Mouse (Mus musculus) kidney, embryonic 16.5 days (tissue): ENCODE results near the gene Ttc22. TPM values are rescaled to one million over a fixed set of nuclear protein-coding genes. Genes with fewer than 3 reads are reported as not detected.

Experiments used
- ATAC-seq: fragments of 200-750 bp; cut with Nextera tagmentation; 2 replicates; pipeline ENCODE4 v1.8.0; 2017; ENCODE audit warnings: moderate TSS enrichment; ENCODE audit not compliant: low FRiP score, low TSS enrichment
- H3K27ac ChIP-seq: fragments of 300-500 bp; sonication (generic); 2 replicates; pipeline ENCODE4 v1.5.1; 2014; ENCODE audit warnings: low read length
- H3K27me3 ChIP-seq: fragments of 300-500 bp; sonication (generic); 2 replicates; pipeline ENCODE4 v1.6.1; 2014; ENCODE audit warnings: low read length, control low read depth, mixed read lengths; ENCODE audit not compliant: insufficient read depth
- H3K36me3 ChIP-seq: fragments of 300-500 bp; sonication (generic); 2 replicates; pipeline ENCODE4 v1.6.1; 2014; ENCODE audit warnings: low read length, control low read depth, mixed read lengths; ENCODE audit not compliant: insufficient read depth
- H3K4me1 ChIP-seq: fragments of 300-500 bp; sonication (generic); 2 replicates; pipeline ENCODE4 v1.6.1; 2014; ENCODE audit warnings: low read length, control low read depth, mixed read lengths; ENCODE audit not compliant: insufficient read depth
- H3K4me2 ChIP-seq: fragments of 300-500 bp; sonication (generic); replicated peaks from 2 replicates; pipeline ENCODE4 v1.6.1; 2014; ENCODE audit warnings: low read depth, low read length
- H3K4me3 ChIP-seq: fragments of 300-500 bp; sonication (generic); 2 replicates; pipeline ENCODE4 v1.5.1; 2014; ENCODE audit warnings: mild to moderate bottlenecking, low read length
- H3K9ac ChIP-seq: fragments of 300-500 bp; sonication (generic); replicated peaks from 2 replicates; pipeline ENCODE4 v1.6.1; 2014; ENCODE audit warnings: low read length
- H3K9me3 ChIP-seq: fragments of 300-500 bp; sonication (generic); 2 replicates; pipeline ENCODE4 v1.6.1; 2016; ENCODE audit warnings: low read length, control low read depth
- WGBS: fragments of 180-500 bp; shearing (Covaris S2); extraction: QIAGEN DNeasy Blood & Tissue Kit; methylation state at CpG from one replicate; pipeline ENCODE4 v1.1.7; 2014; 5-methylcytosine and 5-hydroxymethylcytosine counted together
- polyA plus RNA-seq: library from polyadenylated mRNA; unstranded; fragments of >200 nt; fragmentation: Nextera tagmentation; extraction: Ambion mirVana; gene quantifications from 2 replicates; pipeline ENCODE4 v1.2.1, GENCODE M21; 2015

Gene Ttc22
- polyA plus RNA-seq, 1 experiment from 2014 or later: 7.1 TPM

GRCm38 (mm10) chr4:106650833-106651527, 28.7 kb downstream of the Ttc22 start, which contains the start of gene Pars2:
Gene Pars2 (plus strand): TSS chr4:106651069.
- Histone ChIP-seq H3K4me3 (peak within 1 kb of the TSS; percentile 64), H3K36me3 (peaks cover 22% of the 10 kb centered on the region), H3K4me2 (peak within 1 kb of the TSS; percentile 71), H3K27me3 (no peaks in the 10 kb centered on the region), H3K9me3 (no peaks in the 10 kb centered on the region), H3K9ac (peak within 1 kb of the TSS; percentile 82), H3K27ac (peak within 1 kb of the TSS; percentile 73), H3K4me1 (peaks cover 35% of the 10 kb centered on the region)
- ATAC-seq: peak; percentile 92
- 1% methylated on average over 40 of the region's 40 CpGs for WGBS

GRCm38 (mm10) chr4:106652546-106652945, 30.3 kb downstream of the Ttc22 start:
- ATAC-seq: no peak
- Histone ChIP-seq H3K4me2 (no peak overlapping the region), H3K9ac (no peak overlapping the region), H3K9me3 (no peaks in the 10 kb centered on the region), H3K27me3 (no peaks in the 10 kb centered on the region), H3K4me3 (no peak overlapping the region), H3K27ac (no peak overlapping the region), H3K4me1 (peaks cover 24% of the 10 kb centered on the region), H3K36me3 (peaks cover 30% of the 10 kb centered on the region)
- 89% methylated on average over 3 of the region's 3 CpGs for WGBS

GRCm38 (mm10) chr4:106653051-106653450, 30.8 kb downstream of the Ttc22 start:
- Histone ChIP-seq H3K4me1 (peaks cover 24% of the 10 kb centered on the region), H3K4me3 (no peak overlapping the region), H3K4me2 (no peak overlapping the region), H3K27me3 (no peaks in the 10 kb centered on the region), H3K9ac (no peak overlapping the region), H3K27ac (no peak overlapping the region), H3K36me3 (peaks cover 35% of the 10 kb centered on the region), H3K9me3 (no peaks in the 10 kb centered on the region)
- ATAC-seq: no peak
- 90% methylated on average over 15 of the region's 15 CpGs for WGBS

GRCm38 (mm10) chr4:106655681-106656080, 33.4 kb downstream of the Ttc22 start:
- Histone ChIP-seq H3K4me1 (peaks cover 24% of the 10 kb centered on the region), H3K27ac (0 out of 2 replicates have a peak overlapping the region, but pooled peaks have one; percentile 6), H3K36me3 (peaks cover 47% of the 10 kb centered on the region), H3K9ac (no peak overlapping the region), H3K4me2 (no peak overlapping the region), H3K9me3 (no peaks in the 10 kb centered on the region), H3K27me3 (no peaks in the 10 kb centered on the region), H3K4me3 (no peak overlapping the region)
- no peak for ATAC-seq
- 25% methylated on average over 10 of the region's 10 CpGs for WGBS

GRCm38 (mm10) chr4:106663956-106664470, 41.8 kb downstream of the Ttc22 start:
- 86% methylated on average over 5 of the region's 5 CpGs for WGBS
- ATAC-seq: no peak
- no peak overlapping the region for H3K4me3 ChIP-seq
- no peak overlapping the region for H3K9ac ChIP-seq
- H3K36me3 ChIP-seq: peaks cover 79% of the 10 kb centered on the region
- no peak overlapping the region for H3K4me2 ChIP-seq
- peak overlapping the region; percentile 55; the same call in 1 of the 2 replicates for H3K27ac ChIP-seq
- H3K27me3 ChIP-seq: no peaks in the 10 kb centered on the region
- no peaks in the 10 kb centered on the region for H3K9me3 ChIP-seq
- H3K4me1 ChIP-seq: no peaks in the 10 kb centered on the region

GRCm38 (mm10) chr4:106664697-106665096, 42.5 kb downstream of the Ttc22 start:
- Histone ChIP-seq H3K9me3 (no peaks in the 10 kb centered on the region), H3K27me3 (no peaks in the 10 kb centered on the region), H3K4me2 (no peak overlapping the region), H3K4me3 (no peak overlapping the region), H3K4me1 (no peaks in the 10 kb centered on the region), H3K27ac (peak overlapping the region; percentile 55; the same call in 1 of the 2 replicates), H3K9ac (no peak overlapping the region), H3K36me3 (peaks cover 81% of the 10 kb centered on the region)
- WGBS: 74% methylated on average over 6 of the region's 6 CpGs
- peak; percentile 49; the same call in 1 of the 2 replicates for ATAC-seq

- Histone ChIP-seq H3K4me3 (no peak overlapping the region), H3K4me1 (no peaks in the 10 kb centered on the region), H3K9ac (no peak overlapping the region), H3K36me3 (peaks cover 81% of the 10 kb centered on the region), H3K27me3 (no peaks in the 10 kb centered on the region), H3K27ac (peak overlapping the region; percentile 55; the same call in 1 of the 2 replicates), H3K9me3 (no peaks in the 10 kb centered on the region), H3K4me2 (no peak overlapping the region)
- ATAC-seq: no peak
- WGBS: 98% methylated on average over 2 of the region's 2 CpGs
These were observed 43.0 kb downstream of the Ttc22 start for GRCm38 (mm10) chr4:106665269-106665668.

- H3K27ac ChIP-seq: peak overlapping the region; percentile 43; the same call in 1 of the 2 replicates
- 73% methylated on average over 10 of the region's 10 CpGs for WGBS
- ATAC-seq: no peak
- H3K9ac ChIP-seq: no peak overlapping the region
- no peaks in the 10 kb centered on the region for H3K9me3 ChIP-seq
- H3K36me3 ChIP-seq: peaks cover 83% of the 10 kb centered on the region
- no peaks in the 10 kb centered on the region for H3K4me1 ChIP-seq
- no peak overlapping the region for H3K4me3 ChIP-seq
- H3K27me3 ChIP-seq: no peaks in the 10 kb centered on the region
- no peak overlapping the region for H3K4me2 ChIP-seq
These were observed 43.4 kb downstream of the Ttc22 start for GRCm38 (mm10) chr4:106665673-106666072.

GRCm38 (mm10) chr4:106666546-106666945, 44.3 kb downstream of the Ttc22 start:
- Histone ChIP-seq H3K4me1 (no peaks in the 10 kb centered on the region), H3K36me3 (peaks cover 87% of the 10 kb centered on the region), H3K9ac (no peak overlapping the region), H3K4me3 (no peak overlapping the region), H3K4me2 (no peak overlapping the region), H3K27ac (no peak overlapping the region), H3K9me3 (no peaks in the 10 kb centered on the region), H3K27me3 (no peaks in the 10 kb centered on the region)
- 83% methylated on average over 2 of the region's 2 CpGs for WGBS
- no peak for ATAC-seq

GRCm38 (mm10) chr4:106676749-106677148, 54.5 kb downstream of the Ttc22 start:
- Histone ChIP-seq H3K4me1 (peaks cover 8% of the 10 kb centered on the region), H3K27ac (no peak overlapping the region), H3K4me2 (no peak overlapping the region), H3K27me3 (no peaks in the 10 kb centered on the region), H3K9ac (no peak overlapping the region), H3K36me3 (peaks cover 38% of the 10 kb centered on the region), H3K9me3 (no peaks in the 10 kb centered on the region), H3K4me3 (no peak overlapping the region)
- no peak for ATAC-seq
- 81% methylated on average over 5 of the region's 5 CpGs for WGBS
